Comparison of ENCODE assay signal across 8 mouse cellular contexts in genomic region chr2:156775455-156776435, GRCm38 (mm10). TPM values are rescaled to one million over a fixed set of nuclear protein-coding genes. Genes with fewer than 3 reads are reported as not detected.
DNase-seq lines count a peak whose midpoint lies in the region; ATAC-seq lines count a peak whose summit lies in the region.

No protein-coding gene starts in this region.

- no peaks in the 10 kb centered on the region for H3K27me3 ChIP-seq in lung, embryonic 15.5 days
- no peaks in the 10 kb centered on the region for H3K27me3 ChIP-seq in forebrain, embryonic 14.5 days (replicated peaks; ENCODE audit: control insufficient read depth, insufficient read depth, low read length)
- 0 out of 2 replicates have a peak, but pooled peaks cover 2% of the 10 kb centered on the region for H3K27me3 ChIP-seq in limb, embryonic 11.5 days (ENCODE audit: control insufficient read depth, insufficient read depth, low read length)
- H3K27me3 ChIP-seq in neural tube, embryonic 15.5 days (replicated peaks) = 0 out of 2 replicates have a peak, but pooled peaks cover 2% of the 10 kb centered on the region

- H3K36me3 ChIP-seq in lung, embryonic 15.5 days = no peaks in the 10 kb centered on the region
- no peaks in the 10 kb centered on the region for H3K36me3 ChIP-seq in forebrain, embryonic 14.5 days (ENCODE audit: control insufficient read depth, insufficient read depth, low read length)
- no peaks in the 10 kb centered on the region for H3K36me3 ChIP-seq in limb, embryonic 11.5 days (ENCODE audit: control insufficient read depth, insufficient read depth, low read length)
- no peaks in the 10 kb centered on the region for H3K36me3 ChIP-seq in neural tube, embryonic 15.5 days

- no peaks in the 10 kb centered on the region for H3K9me3 ChIP-seq in lung, embryonic 15.5 days
- H3K9me3 ChIP-seq in forebrain, embryonic 14.5 days (replicated peaks; ENCODE audit: control insufficient read depth, low read length) = no peaks in the 10 kb centered on the region
- no peaks in the 10 kb centered on the region for H3K9me3 ChIP-seq in limb, embryonic 11.5 days (ENCODE audit: control insufficient read depth, low read length)
- no peaks in the 10 kb centered on the region for H3K9me3 ChIP-seq in neural tube, embryonic 15.5 days (replicated peaks)

- H3K4me2 ChIP-seq in lung, embryonic 15.5 days = peak overlapping the region; percentile 60
- peak overlapping the region; percentile 60 for H3K4me2 ChIP-seq in forebrain, embryonic 14.5 days (ENCODE audit: low read length)
- H3K4me2 ChIP-seq in limb, embryonic 11.5 days (ENCODE audit: low read depth, severe bottlenecking) = peak overlapping the region; percentile 49
- H3K4me2 ChIP-seq in neural tube, embryonic 15.5 days = peak overlapping the region; percentile 69

- peak overlapping the region; percentile 38 for H3K4me3 ChIP-seq in lung, embryonic 15.5 days
- peak overlapping the region; percentile 26 for H3K4me3 ChIP-seq in forebrain, embryonic 14.5 days (ENCODE audit: low read depth, low read length)
- peak overlapping the region; percentile 27 for H3K4me3 ChIP-seq in limb, embryonic 11.5 days (ENCODE audit: low read depth, low read length)
- H3K4me3 ChIP-seq in neural tube, embryonic 15.5 days (replicated peaks) = peak overlapping the region; percentile 34

- 29% methylated on average over 17 of the region's 17 CpGs for WGBS in lung, embryonic 15.5 days
- 30% methylated on average over 17 of the region's 17 CpGs for WGBS in forebrain, embryonic 14.5 days
- 37% methylated on average over 17 of the region's 17 CpGs for WGBS in limb, embryonic 11.5 days
- 31% methylated on average over 17 of the region's 17 CpGs for WGBS in neural tube, embryonic 15.5 days

- H3K27ac ChIP-seq in lung, embryonic 15.5 days = peak overlapping the region; percentile 94
- no peak overlapping the region; the same call in 1 of the 2 replicates for H3K27ac ChIP-seq in forebrain, embryonic 14.5 days (ENCODE audit: low read depth, low read length)
- no peak overlapping the region for H3K27ac ChIP-seq in limb, embryonic 11.5 days (replicated peaks; ENCODE audit: low read depth, low read length)
- H3K27ac ChIP-seq in neural tube, embryonic 15.5 days (replicated peaks) = peak overlapping the region; percentile 74

- H3K4me1 ChIP-seq in lung, embryonic 15.5 days = peaks cover 58% of the 10 kb centered on the region
- H3K4me1 ChIP-seq in forebrain, embryonic 14.5 days (ENCODE audit: control insufficient read depth, insufficient read depth, low read length) = peaks cover 13% of the 10 kb centered on the region
- peaks cover 13% of the 10 kb centered on the region; the same call in 1 of the 2 replicates for H3K4me1 ChIP-seq in limb, embryonic 11.5 days (ENCODE audit: control insufficient read depth, insufficient read depth, low read length)
- H3K4me1 ChIP-seq in neural tube, embryonic 15.5 days = peaks cover 26% of the 10 kb centered on the region

- no peak for DNase-seq in lung, postnatal 14 days
- DNase-seq in forebrain, embryonic 14.5 days (ENCODE audit: low spot score) = no peak
- no peak for DNase-seq in limb, embryonic 11.5 days (ENCODE audit: low spot score)
- DNase-seq in left cerebral cortex, adult 9 months (ENCODE audit: low spot score in 2 of 2) = no peak
- no peak for DNase-seq in right cerebral cortex, adult 2 months (ENCODE audit: low spot score in 2 of 2)

- peak overlapping the region; percentile 39 for H3K9ac ChIP-seq in lung, embryonic 15.5 days
- H3K9ac ChIP-seq in forebrain, embryonic 14.5 days (ENCODE audit: low read length) = peak overlapping the region; percentile 52
- H3K9ac ChIP-seq in limb, embryonic 11.5 days (ENCODE audit: low read length) = peak overlapping the region; percentile 42
- H3K9ac ChIP-seq in neural tube, embryonic 15.5 days (replicated peaks) = peak overlapping the region; percentile 46

- no peak for ATAC-seq in lung, embryonic 15.5 days (ENCODE audit: borderline replicate concordance, extremely low read depth, low FRiP score, low TSS enrichment)
- no peak for ATAC-seq in forebrain, embryonic 14.5 days
- peak; percentile 42 for ATAC-seq in limb, embryonic 11.5 days (ENCODE audit: insufficient number of reproducible peaks, low FRiP score, low TSS enrichment, low read depth)
- no peak for ATAC-seq in neural tube, embryonic 15.5 days (ENCODE audit: low FRiP score)
- ATAC-seq in granulocyte monocyte progenitor cell, adult 5-6 weeks (replicated peaks; ENCODE audit: poor library complexity, severe bottlenecking) = no peak

RNA-seq across cellular contexts. Expression of gene Myl9, which starts 0.5 kb away (rescaled TPM):
- 443 and 454 TPM in 2 replicates for polyA plus RNA-seq in lung, embryonic 15.5 days (2015; fragmentation: Nextera tagmentation; extraction: Ambion mirVana)
- 40.5 and 44.1 TPM in 2 replicates for polyA plus RNA-seq in forebrain, embryonic 14.5 days (2014; fragmentation: Nextera tagmentation; extraction: Ambion mirVana)
- polyA plus RNA-seq in limb, embryonic 11.5 days (2014; fragmentation: Nextera tagmentation; extraction: Ambion mirVana) = 82.0 and 83.8 TPM in 2 replicates
- polyA plus RNA-seq in neural tube, embryonic 15.5 days (2015; fragmentation: Nextera tagmentation; extraction: Ambion mirVana) = 40.8 and 169 TPM in 2 replicates
- total RNA-seq in granulocyte monocyte progenitor cell, adult 5-6 weeks (2014; fragmentation: Nextera tagmentation) = not detected in 2 replicates
- not detected in 2 replicates for total RNA-seq in granulocyte monocyte progenitor cell, adult 5-6 weeks (2017)

Comparison
In these comparisons a context has a peak if more than half of its experiments do, and no peak if none do; other contexts are left out.
1. H3K27ac ChIP-seq: peak in lung, embryonic 15.5 days (single experiment) and neural tube, embryonic 15.5 days (single experiment); none in forebrain, embryonic 14.5 days (single experiment) and limb, embryonic 11.5 days (single experiment).
2. Peak in every context shown above with its lines, with median percentiles within 50 percentile points of each other: H3K4me2 ChIP-seq, H3K4me3 ChIP-seq and H3K9ac ChIP-seq.